Mouse (Mus musculus) liver (tissue): ENCODE measurements around the gene H2-DMa.

Experiments
- DNase-seq: peaks from one replicate; pipeline ENCODE4 v3.0.0-alpha.2; 2020; ENCODE audit warnings: mixed read lengths

The H2-DMa gene

DNA sequence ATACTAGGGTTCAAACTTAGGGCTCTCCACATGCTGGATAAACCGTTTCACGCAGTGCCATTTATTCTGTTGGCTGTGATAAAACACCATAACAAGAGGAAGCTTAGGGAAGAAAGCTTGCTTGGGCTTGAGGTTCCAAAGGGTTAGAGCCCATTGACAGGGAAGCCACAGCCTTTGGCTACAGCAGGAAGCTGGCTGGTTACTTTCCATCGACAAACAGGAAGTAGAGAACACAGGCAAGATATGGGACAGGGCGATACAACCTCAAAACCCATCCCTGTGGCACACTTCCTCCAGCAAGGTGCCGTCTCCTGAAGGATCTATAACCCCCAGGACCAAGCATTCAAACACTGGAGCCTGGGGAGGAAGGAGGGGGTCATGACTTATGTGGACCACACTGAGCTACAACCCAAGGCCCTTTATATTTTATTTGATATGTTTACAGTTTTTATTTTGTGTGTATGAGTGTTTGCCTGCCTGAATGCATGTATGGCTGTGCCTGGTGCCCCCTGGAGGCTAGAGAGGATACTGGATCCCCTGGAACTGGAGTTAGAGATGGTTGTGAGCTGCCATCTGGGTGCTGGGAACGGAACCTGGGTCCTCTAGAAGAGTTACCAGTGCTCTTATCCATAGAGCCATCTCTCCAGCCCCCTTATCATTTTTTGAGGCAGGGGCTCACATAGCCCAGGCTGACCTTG lies 45.8 kb downstream of the H2-DMa start:
- no peak for DNase-seq

GRCm38 (mm10) chr17:34169279-34169678 lies 49.9 kb downstream of the H2-DMa start:
- DNase-seq, result peak; percentile 29

- DNase-seq, result no peak
These were observed 51.1 kb downstream of the H2-DMa start for GRCm38 (mm10) chr17:34170487-34170876.

GRCm38 (mm10) chr17:34170877-34171498 lies 51.6 kb downstream of the H2-DMa start:
- DNase-seq, result peak; percentile 74

- no peak for DNase-seq
These were observed 53.2 kb downstream of the H2-DMa start for GRCm38 (mm10) chr17:34172528-34172927.

- DNase-seq, result no peak
These were observed 54.7 kb downstream of the H2-DMa start for GRCm38 (mm10) chr17:34174075-34174474.

DNA sequence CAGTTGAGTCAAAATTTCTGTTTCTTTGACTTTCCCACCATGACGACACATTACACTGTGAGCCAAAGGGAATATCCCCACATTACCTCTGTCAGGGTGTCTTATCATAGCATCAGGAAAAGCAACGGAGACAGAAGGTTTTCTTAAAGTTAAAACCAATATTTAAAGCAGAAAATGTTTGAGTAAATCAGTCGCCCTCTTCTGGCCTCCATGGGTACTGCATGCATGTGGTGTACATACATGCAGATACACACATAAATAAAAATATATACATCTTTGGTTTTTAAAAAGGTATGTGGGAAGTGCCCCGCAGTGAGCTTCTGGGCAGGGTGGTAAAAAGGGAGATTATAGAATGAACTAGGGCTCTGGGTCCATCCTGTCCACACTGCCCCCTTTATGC lies 57.8 kb downstream of the H2-DMa start:
- DNase-seq, result no peak

- DNase-seq, result no peak
These were observed 59.7 kb downstream of the H2-DMa start for GRCm38 (mm10) chr17:34179019-34179418.

- DNase-seq, result no peak
These were observed 60.8 kb downstream of the H2-DMa start for GRCm38 (mm10) chr17:34179913-34180859.

DNA sequence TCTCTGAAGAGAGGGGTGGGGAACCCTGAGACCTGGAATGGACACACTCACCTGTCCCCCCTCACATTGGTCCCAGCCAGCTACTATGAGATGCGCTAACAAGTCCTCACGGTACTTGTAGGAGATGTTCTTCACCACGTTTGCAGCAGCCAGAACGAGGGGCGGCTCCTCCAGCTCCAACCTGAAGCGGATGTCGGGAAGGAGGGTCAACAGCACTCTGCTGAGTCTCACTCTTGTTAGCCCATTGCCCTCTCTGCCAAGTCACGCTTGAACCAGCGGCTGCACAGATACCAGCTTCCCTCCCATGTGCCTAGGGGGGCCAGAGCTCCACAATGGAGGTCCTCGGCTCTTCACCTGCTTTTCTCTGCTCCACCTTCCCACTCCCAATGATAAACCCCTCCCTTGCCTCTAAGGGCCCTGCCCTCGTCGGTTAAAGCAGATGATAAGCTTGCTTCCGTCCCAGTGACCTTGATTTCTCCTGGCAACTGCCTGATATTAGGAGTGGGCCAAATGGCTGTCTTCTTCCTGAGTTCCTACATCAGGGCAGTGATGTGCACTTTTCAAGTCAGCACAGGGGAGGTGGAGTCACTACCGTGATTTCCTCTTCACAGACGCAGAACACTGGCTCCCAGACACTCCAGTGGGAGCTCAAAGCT lies 64.4 kb downstream of the H2-DMa start:
- DNase-seq, result no peak

- no peak for DNase-seq
These were observed 66.2 kb downstream of the H2-DMa start for GRCm38 (mm10) chr17:34185526-34185925.

GRCm38 (mm10) chr17:34186885-34187260 lies 67.5 kb downstream of the H2-DMa start:
- no peak for DNase-seq

- DNase-seq, result peak; percentile 91
These were observed 68.0 kb downstream of the H2-DMa start, which contains the start of the genes Tap1 and Psmb9 for GRCm38 (mm10) chr17:34187261-34187916. Gene Tap1 (plus strand): TSS chr17:34187553. Gene Psmb9 (minus strand): TSS chr17:34187764.

DNA sequence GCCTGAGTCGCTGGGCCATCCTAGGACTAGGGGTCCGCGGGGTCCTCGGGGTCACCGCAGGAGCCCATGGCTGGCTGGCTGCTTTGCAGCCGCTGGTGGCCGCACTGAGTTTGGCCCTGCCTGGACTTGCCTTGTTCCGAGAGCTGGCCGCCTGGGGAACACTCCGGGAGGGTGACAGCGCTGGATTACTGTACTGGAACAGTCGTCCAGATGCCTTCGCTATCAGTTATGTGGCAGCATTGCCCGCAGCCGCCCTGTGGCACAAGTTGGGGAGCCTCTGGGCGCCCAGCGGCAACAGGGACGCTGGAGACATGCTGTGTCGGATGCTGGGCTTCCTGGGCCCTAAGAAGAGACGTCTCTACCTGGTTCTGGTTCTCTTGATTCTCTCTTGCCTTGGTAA lies 68.7 kb downstream of the H2-DMa start:
- DNase-seq, result peak; percentile 14
